Mouse (Mus musculus): ENCODE results near the gene 1810046K07Rik.
A peak's percentile ranks its signal among the peaks of the same experiment; 100 is the strongest.

Gene 1810046K07Rik

DNA sequence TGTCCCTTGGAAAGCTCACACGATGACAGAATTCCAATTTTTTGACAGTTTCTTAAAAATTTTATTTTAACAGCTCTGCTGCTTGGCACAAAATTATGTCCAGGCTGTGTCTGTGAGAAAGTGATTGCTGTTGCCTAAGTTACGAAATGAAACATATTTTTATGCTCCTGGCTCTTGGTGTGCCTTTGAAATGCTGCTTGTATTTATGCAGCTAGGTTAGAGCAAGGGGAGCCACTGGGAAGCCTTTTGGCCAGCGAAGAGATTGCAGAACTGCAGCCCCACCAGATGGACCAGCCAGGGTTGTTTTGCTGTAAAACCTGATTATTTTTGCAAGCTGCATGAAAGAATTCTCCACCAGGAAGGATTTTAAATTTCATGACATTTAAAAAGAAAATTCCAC is 23.6 kb downstream of the 1810046K07Rik start:
- no peak for DNase-seq (ENCODE audit: inconsistent ontology term)

DNA sequence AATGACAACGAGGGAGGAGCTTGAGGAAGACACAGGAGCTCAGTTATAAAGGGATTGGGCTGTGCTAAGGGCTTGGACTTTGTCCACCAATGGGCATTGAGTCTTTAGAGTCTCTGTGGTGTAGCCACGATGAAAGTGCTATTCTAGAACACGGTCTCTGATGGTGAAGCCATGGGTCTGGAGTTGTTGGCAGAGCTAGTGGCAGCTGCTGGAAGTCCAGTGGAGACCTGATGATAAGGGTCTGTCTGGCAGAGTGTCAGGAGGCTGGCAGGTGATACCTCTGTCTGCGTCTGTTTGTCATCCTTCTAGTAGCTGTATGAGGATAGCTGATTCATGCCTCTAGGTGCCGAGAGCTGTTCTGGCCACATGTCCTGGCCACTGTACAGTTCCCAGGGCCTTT is 24.7 kb downstream of the 1810046K07Rik start:
- no peak for DNase-seq (ENCODE audit: inconsistent ontology term)

DNA sequence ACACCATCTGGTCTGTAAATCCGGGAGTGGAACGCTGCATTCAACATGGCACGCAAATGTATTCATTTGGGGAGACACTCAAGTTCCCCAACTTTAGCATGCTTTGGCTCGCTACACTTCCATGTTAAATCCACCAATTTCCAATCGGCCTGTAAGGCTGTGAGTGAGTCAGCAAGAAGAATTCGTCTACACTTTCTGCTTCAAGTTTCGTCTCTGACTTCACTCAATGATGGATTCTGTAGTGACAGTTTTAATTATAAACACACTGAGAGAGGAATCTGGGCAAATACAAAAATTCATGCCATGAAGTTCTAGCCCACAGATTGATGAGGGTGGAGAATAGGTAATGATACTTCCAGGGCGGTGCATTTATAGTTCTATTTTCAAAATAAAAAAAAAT is 35.2 kb downstream of the 1810046K07Rik start:
- peak; percentile 76 for DNase-seq (ENCODE audit: inconsistent ontology term)

DNA sequence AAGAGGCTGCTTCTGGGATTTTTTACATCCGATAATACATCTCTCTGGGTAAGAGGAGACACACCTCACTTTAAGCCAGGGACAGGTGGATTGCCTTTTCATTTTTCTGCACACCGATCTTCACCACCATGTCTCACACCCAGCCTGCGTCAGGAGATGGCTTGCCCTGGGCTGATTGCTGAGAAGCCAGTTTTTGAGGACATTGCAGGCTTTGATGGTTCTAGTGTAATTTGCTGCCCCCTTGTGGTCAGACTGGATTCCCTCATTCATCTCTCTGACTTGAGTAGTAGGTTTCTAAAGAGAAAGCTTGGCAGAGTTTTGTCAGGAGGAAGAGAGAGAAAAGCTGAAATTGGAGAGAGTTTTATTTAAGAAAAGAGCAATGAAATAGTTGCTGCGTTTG is 36.0 kb downstream of the 1810046K07Rik start:
- peak; percentile 62 for DNase-seq (ENCODE audit: inconsistent ontology term)

DNA sequence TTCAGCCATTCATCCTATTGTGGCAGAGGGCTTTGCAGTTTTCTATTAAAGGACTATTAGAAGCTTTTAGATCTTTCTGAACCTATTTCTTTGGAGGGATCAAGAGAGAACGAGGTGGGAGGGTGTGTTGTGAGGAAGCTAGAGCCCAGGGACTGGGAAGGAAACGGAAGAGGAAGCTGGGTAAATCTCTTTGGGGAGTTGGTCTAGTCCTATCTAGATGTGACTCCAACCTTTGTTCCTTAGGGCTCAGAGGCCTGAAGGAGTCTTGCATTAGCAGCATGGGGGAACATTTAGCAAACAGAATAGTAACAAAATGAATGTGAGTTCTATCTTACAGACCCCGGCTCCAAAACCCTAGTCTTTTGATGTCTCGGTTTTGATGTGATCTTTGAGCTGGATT is 37.7 kb downstream of the 1810046K07Rik start:
- no peak for DNase-seq (ENCODE audit: inconsistent ontology term)

DNA sequence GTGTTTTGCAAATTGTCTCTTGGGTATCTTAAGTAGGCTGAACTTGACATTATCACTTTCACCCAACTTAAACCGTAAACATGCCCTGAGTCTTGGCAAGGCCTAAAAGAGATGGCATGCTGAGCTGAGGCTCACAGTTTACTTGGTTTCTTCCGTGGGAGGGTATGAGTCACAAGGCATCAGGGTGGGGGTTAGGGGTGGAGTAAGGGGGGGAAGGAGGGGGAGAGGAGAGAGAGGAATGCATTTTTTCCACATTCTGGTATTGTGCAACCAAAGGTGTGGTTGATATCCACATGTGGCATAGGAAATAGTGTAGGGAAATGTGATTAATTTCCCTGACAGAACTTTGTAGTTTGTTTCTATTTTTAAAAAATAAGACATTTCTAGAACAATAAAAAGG is 42.6 kb downstream of the 1810046K07Rik start:
- DNase-seq (ENCODE audit: inconsistent ontology term), result peak; percentile 77

DNA sequence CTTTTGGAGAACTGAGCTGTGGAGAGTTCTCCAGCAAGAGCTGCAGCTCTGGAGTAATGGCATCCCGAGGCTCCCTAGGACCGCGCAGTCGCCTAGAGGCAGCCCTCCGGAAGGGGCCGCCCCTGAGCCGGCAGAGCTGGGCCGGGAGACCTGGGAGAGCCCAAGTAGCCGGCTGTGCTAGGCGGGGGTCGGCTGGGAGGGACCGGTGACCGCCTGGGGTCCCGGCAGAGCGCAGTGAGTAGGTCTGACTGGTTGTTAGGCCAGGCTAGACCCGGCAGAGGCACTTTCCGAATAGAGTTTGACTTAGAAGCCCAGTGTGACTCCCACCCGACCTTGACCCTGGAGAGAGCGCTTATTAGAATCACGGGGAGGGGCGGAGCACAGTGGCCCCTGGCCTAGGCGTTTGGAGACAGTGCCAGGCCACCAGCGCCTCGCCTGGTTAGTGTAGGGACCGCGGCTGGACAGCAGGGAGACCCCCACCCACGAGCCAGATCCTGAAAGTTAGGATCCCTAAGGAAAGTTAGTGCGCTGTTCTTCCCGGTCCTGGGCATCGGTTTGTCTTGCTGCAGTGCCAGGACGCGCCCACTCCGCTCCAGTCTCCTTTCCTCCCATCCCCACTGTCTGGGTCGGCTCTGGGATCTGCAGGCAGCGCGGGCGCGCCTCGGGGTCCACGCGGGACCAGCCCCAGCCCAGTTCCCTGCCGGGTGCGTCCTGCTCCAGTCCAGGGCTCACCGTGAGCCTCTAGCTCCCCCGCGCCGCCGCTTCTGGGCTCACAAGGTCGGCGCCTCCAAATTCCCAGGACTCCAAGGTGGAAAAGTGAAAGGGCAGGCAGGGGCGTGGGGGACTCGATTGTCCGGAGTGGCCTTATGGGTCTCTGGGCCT is 50.0 kb downstream of the 1810046K07Rik start, which contains the start of gene Colca2:
Gene Colca2, minus strand, starts transcription at position 70 of the 882 bp plus-strand sequence.
- DNase-seq (ENCODE audit: inconsistent ontology term), result peak; percentile 88

DNA sequence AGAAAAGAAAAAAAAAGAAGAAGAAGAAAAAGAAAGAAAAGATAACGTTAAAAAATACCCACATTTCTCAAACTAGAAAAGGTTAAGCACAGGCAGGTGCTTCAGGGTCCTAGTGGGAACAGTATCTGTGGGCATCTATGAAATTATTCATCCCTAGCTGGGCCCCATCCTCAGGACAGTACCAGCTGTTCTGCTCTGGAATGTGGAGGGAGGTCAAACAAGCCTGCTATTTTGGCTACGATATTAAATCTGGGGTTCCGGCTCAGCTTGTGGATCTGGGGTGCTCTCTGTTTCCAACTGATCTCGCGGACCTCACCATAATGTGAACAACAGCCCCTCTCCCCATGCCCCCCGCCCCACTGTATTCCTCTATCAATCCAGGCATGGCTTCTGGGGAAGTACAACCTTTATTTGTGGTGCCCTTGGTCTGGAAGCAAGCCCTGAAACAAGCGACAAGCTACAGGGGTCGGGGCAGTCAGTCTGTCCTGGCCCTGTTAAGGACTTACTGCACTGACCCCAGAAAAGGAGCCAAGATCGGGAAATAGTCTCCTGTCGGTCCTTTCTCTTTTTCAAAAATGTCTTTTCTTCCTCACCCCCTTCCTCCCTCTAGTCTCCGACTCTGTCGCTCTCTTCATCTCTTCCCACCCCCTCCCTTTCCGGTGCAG is 50.8 kb downstream of the 1810046K07Rik start:
- no peak for DNase-seq (ENCODE audit: inconsistent ontology term)

DNA sequence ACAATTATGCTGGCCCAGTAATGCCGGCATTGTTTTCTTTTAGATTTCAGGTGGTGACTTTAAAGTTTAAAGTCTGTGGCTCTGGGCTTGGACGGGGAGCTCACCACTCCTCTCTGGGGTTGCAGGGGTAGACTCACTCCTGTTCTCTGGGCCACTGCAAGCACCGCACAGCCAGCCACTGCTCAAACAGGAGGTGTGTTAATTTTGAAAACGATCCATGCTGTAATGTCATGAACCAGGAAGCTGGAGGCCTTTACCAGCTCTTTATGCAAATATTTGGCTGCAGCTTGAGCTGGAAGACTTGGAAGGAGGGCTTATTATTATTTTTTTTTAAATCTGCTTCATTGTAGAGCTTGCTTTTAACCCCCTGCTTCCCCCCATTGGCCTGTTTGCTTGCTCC is 54.0 kb downstream of the 1810046K07Rik start:
- no peak for DNase-seq (ENCODE audit: inconsistent ontology term)

DNA sequence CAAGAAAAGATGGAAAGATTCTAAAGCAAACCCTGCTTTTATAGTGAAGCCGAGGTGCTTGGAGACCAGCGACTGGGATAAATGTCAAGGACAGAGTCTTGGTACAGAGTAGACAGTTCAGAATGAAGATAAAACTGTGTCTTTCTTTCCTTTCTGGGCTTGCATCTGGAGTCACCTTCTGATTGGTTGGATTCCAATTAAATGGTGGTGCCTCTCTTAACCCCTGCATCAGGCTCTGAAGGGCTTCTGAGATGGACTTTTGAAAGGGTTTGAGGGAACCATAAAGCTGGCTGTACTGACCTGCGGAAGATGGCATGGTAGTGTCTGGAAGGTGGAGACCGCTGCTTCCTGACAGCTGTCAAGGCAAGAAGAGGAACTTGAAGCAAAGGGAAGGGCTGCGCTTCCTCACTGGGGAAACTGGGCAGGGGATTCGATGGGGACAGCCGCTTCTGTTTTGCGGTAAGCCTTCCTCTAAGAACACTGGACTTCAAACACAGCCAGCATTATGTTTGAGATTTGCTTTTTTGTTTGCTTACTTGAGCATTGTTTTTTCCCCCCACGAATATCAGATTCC is 55.0 kb downstream of the 1810046K07Rik start:
- no peak for DNase-seq (ENCODE audit: inconsistent ontology term)

DNA sequence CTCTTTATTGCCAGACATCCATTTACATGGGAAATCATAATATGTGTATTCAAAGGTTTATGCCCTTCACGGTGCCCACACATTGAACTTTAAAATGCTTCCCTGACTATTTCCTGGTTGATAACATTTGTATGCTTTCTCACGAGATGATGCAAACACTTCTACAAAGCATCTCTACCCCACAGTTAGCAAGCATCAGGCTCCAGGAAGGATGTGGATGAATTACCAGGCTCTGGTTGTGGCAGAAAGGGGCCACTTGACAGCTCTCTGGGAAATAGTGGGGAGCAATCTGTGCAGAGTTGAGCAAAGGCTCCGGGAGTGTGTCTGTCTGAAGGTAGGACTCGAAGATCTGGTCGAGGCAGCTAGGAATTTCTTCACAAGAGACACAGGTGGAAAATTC is 56.6 kb downstream of the 1810046K07Rik start:
- no peak for DNase-seq (ENCODE audit: inconsistent ontology term)

DNA sequence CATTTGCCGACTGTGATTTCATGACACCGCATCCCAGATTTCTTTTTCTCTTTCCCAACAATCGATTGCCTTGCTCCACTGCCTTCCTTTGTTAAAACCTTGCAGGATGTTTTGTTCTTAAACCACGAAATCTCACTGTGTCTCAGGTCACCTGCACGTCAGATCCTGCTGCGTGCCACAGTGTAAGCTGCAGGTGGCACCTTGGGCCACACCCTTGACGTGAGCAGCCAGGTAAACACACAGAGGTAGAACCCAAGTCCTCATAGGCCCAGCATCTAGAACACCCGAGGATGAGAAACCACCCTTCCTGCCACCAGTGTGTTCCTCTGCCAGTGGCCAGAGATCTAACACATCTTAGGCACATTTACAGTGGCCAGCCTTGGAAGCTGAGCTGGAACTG is 57.6 kb downstream of the 1810046K07Rik start:
- no peak for DNase-seq (ENCODE audit: inconsistent ontology term)

DNA sequence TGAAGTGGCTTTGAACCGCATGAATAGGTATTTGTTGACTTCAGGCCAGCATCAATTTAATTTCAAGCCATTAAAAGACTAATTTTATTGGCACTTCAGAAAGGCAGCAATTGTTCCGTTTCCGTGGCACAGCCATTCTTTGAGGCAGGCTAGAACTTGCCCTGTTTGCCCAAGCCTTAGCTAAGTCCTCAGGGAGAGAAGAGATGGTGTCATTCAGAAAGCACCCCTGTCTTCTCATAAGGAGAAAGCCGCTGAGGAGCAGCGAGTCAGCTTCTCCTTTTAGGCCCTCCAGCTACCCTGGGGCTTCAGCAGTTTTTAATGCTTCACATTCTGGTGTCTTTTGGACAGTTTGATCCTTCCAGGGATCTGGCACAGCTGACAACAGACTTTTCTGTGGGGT is 59.9 kb downstream of the 1810046K07Rik start:
- no peak for DNase-seq (ENCODE audit: inconsistent ontology term)

DNA sequence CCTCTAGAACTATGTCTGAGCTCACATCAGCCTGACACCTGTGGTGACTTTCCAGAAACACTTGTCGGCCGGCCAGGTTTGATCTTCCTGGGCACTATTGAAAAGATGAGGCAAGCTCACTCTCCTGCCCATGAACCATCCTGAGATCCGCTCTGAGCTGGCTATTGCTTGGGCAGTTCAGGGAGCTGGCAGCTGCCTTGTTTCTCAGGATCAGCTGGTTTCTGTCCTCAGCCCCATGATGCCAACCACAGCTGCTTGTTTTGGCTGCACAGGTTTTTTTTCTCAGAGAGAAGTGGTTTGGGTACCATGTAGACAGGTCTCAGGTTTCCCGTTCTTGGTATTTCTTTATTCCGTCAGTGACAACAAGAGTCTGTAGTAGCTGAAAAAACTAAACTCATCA is 70.3 kb downstream of the 1810046K07Rik start:
- no peak for DNase-seq (ENCODE audit: inconsistent ontology term)

DNA sequence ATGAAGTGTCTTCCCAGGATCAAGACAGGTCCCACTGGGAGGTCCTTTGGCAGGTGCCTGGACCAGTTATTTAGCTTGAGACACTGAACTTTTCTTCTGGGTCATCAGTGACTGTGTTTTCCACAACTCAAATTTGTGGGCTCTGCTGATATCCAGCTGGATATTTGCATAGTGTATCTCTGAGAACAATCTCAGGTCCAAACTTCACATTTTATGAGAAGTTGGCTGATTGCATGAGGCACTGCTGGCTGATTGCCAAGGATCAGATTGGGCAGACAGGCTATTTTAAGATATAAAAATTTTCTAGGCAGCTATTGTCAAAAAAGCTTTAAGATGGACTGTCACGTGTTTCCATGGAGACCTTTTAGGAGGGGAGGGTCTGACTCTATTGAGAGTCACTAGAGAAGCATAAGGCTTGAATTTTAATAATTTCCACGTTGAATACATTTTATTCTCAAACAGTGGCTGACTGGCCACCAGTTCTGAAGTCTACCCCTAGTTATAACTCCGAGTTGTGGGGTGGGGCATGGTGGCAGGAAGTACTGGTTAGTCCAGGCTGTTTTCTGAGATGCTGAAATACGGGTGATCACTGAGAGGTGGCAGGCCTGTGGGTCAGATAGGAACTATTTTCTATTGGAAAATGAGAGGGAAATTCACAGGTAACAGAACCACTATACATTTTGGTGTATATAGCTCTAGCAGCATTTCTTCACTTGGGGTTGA is 71.8 kb downstream of the 1810046K07Rik start:
- no peak for DNase-seq (ENCODE audit: inconsistent ontology term)
